In genomic region chr19:4828444-4829114, GRCm38 (mm10) we compare ENCODE assay signal across 15 mouse cellular contexts. TPM values are rescaled to one million over a fixed set of nuclear protein-coding genes. Genes with fewer than 3 reads are reported as not detected.
DNase-seq lines count a peak whose midpoint lies in the region; ATAC-seq and TF ChIP-seq lines count a peak whose summit lies in the region.
"Had no signal": no experiment of that assay in that cellular context is flagged by ENCODE, and none has a peak within 500 bp of the region (broad histone marks: within the 10 kb centered on the region; RNA-seq: fewer than 3 reads in every experiment).

No protein-coding gene starts in this region.

- no peaks in the 10 kb centered on the region for H3K4me1 ChIP-seq in intestine, embryonic 14.5 days (replicated peaks; ENCODE audit: control insufficient read depth, insufficient read depth, low read length)
- H3K4me1 ChIP-seq in small intestine, adult 2 months (ENCODE audit: control insufficient read depth, insufficient read depth, insufficient read length, low read length), result peaks cover 7% of the 10 kb centered on the region
- peaks cover 9% of the 10 kb centered on the region; the same call in 1 of the 2 replicates for H3K4me1 ChIP-seq in limb, embryonic 10.5 days
- peaks cover 7% of the 10 kb centered on the region for H3K4me1 ChIP-seq in midbrain, embryonic 13.5 days (replicated peaks)
- H3K4me1 ChIP-seq: limb, embryonic 13.5 days had no signal

- H3K27me3 ChIP-seq in intestine, embryonic 14.5 days (replicated peaks; ENCODE audit: control insufficient read depth, insufficient read depth, low read length), result no peaks in the 10 kb centered on the region
- no peaks in the 10 kb centered on the region for H3K27me3 ChIP-seq in small intestine, adult 2 months (ENCODE audit: control insufficient read depth, insufficient read depth, low read length)
- H3K27me3 ChIP-seq in limb, embryonic 10.5 days (ENCODE audit: low read depth, poor library complexity, severe bottlenecking), result no peaks in the 10 kb centered on the region
- H3K27me3 ChIP-seq in midbrain, embryonic 13.5 days, result no peaks in the 10 kb centered on the region
- H3K27me3 ChIP-seq: limb, embryonic 13.5 days; neural tube, embryonic 13.5 days; Patski had no signal

- TF ChIP-seq POLR2A in small intestine, adult 2 months (IDR thresholded peaks at IDR 0.05; ENCODE audit: low read depth, low read length), result no peak

- 54% methylated on average over 16 of the region's 16 CpGs for WGBS in intestine, embryonic 14.5 days
- 31% methylated on average over 16 of the region's 16 CpGs for WGBS in small intestine, adult 2 months
- WGBS in limb, embryonic 10.5 days, result 51% methylated on average over 16 of the region's 16 CpGs
- WGBS in midbrain, embryonic 13.5 days, result 69% methylated on average over 16 of the region's 16 CpGs

- DNase-seq in gastrocnemius, adult 2 months, result no peak
- no peak for DNase-seq in gastrocnemius, adult 18-20 months (ENCODE audit: low spot score)
- no peak for DNase-seq in intestine, embryonic 14.5 days (ENCODE audit: low spot score)
- peak; percentile 57 for DNase-seq in kidney, postnatal 10 days
- DNase-seq in limb, embryonic 10.5 days (ENCODE audit: low spot score), result no peak
- DNase-seq in adrenal gland, postnatal 36 days, result no peak
- DNase-seq: thymus, adult 18-20 months had no signal

- H3K9ac ChIP-seq in intestine, embryonic 14.5 days (ENCODE audit: low read length), result no peak overlapping the region
- no peak overlapping the region for H3K9ac ChIP-seq in midbrain, embryonic 13.5 days (replicated peaks)
- H3K9ac ChIP-seq: hindbrain, embryonic 14.5 days; limb, embryonic 13.5 days; neural tube, embryonic 13.5 days had no signal

- TF ChIP-seq CTCF in gastrocnemius, adult 2 months (IDR thresholded peaks at IDR 0.05), result no peak
- no peak for TF ChIP-seq CTCF in small intestine, adult 2 months (IDR thresholded peaks at IDR 0.05; ENCODE audit: extremely low read depth, insufficient read length, insufficient replicate concordance, low read depth, low read length)

- H3K36me3 ChIP-seq in intestine, embryonic 14.5 days (ENCODE audit: control insufficient read depth, insufficient read depth, low read length), result peaks cover 28% of the 10 kb centered on the region
- H3K36me3 ChIP-seq in small intestine, adult 2 months (ENCODE audit: control insufficient read depth, insufficient read depth, low read length), result peaks cover 30% of the 10 kb centered on the region
- peaks cover 57% of the 10 kb centered on the region for H3K36me3 ChIP-seq in limb, embryonic 10.5 days
- peaks cover 32% of the 10 kb centered on the region for H3K36me3 ChIP-seq in midbrain, embryonic 13.5 days

- ATAC-seq in intestine, embryonic 14.5 days (replicated peaks; ENCODE audit: low FRiP score, low TSS enrichment, low read depth), result peak; percentile 79
- no peak for ATAC-seq in midbrain, embryonic 13.5 days
- ATAC-seq: Patski had no signal

- H3K4me3 ChIP-seq in gastrocnemius, adult 2 months, result peak overlapping the region; percentile 19
- H3K4me3 ChIP-seq in intestine, embryonic 14.5 days (ENCODE audit: low read depth, low read length), result no peak overlapping the region
- H3K4me3 ChIP-seq in small intestine, adult 2 months (ENCODE audit: low read depth, low read length), result no peak overlapping the region
- H3K4me3 ChIP-seq in limb, embryonic 10.5 days, result no peak overlapping the region
- H3K4me3 ChIP-seq in midbrain, embryonic 13.5 days (replicated peaks), result no peak overlapping the region
- H3K4me3 ChIP-seq: limb, embryonic 13.5 days; midbrain, embryonic 10.5 days; neural tube, embryonic 13.5 days had no signal

- H3K9me3 ChIP-seq in intestine, embryonic 14.5 days (ENCODE audit: control insufficient read depth, low read length), result no peaks in the 10 kb centered on the region
- no peaks in the 10 kb centered on the region for H3K9me3 ChIP-seq in limb, embryonic 10.5 days (replicated peaks)
- no peaks in the 10 kb centered on the region for H3K9me3 ChIP-seq in midbrain, embryonic 13.5 days
- H3K9me3 ChIP-seq: limb, embryonic 13.5 days; midbrain, embryonic 10.5 days; neural tube, embryonic 13.5 days had no signal

- no peak overlapping the region for H3K4me2 ChIP-seq in intestine, embryonic 14.5 days (ENCODE audit: low read length)
- H3K4me2 ChIP-seq in midbrain, embryonic 13.5 days (replicated peaks), result no peak overlapping the region
- H3K4me2 ChIP-seq: heart, embryonic 11.5 days; hindbrain, embryonic 14.5 days; limb, embryonic 13.5 days; neural tube, embryonic 13.5 days had no signal

- peak overlapping the region; percentile 73 for H3K27ac ChIP-seq in gastrocnemius, adult 2 months
- no peak overlapping the region for H3K27ac ChIP-seq in intestine, embryonic 14.5 days (ENCODE audit: low read depth)
- peak overlapping the region; percentile 57 for H3K27ac ChIP-seq in small intestine, adult 2 months (ENCODE audit: insufficient read depth, low read depth, low read length)
- H3K27ac ChIP-seq in limb, embryonic 10.5 days, result no peak overlapping the region; the same call in 1 of the 2 replicates
- H3K27ac ChIP-seq in midbrain, embryonic 13.5 days, result no peak overlapping the region
- H3K27ac ChIP-seq: hindbrain, embryonic 14.5 days; limb, embryonic 13.5 days; midbrain, embryonic 10.5 days; neural tube, embryonic 13.5 days had no signal

- intact Hi-C loops in gastrocnemius, adult 2 months (cut with DNase I), result no loop called here

RNA-seq across cellular contexts. Expression of gene Ccs, which starts 10.6 kb away (rescaled TPM):
- total RNA-seq in gastrocnemius, adult 2 months (2021), result 10 to 100 TPM; 17.4 to 24.8 TPM
- total RNA-seq in gastrocnemius, adult 18-20 months (2021), result 10 to 100 TPM; 20.0 to 24.1 TPM
- polyA plus RNA-seq in intestine, embryonic 14.5 days (2014; fragmentation: Nextera tagmentation; extraction: Ambion mirVana), result 48.8 and 49.3 TPM in 2 replicates
- polyA plus RNA-seq in small intestine, adult 2 months (2012; rRNA removed), result 24.8 and 41.9 TPM in 2 replicates
- 48.9 and 55.3 TPM in 2 replicates for polyA plus RNA-seq in limb, embryonic 10.5 days (2016; fragmentation: Nextera tagmentation; extraction: Ambion mirVana)
- 37.9 and 40.2 TPM in 2 replicates for polyA plus RNA-seq in midbrain, embryonic 13.5 days (2015; fragmentation: Nextera tagmentation; extraction: Ambion mirVana)
- 100 to 1,000 TPM; 112 to 121 TPM for total RNA-seq in adrenal gland, postnatal 36 days (2021)

RNA-seq across cellular contexts. Expression of gene Ccdc87, which starts 10.6 kb away (rescaled TPM):
- not detected for total RNA-seq in gastrocnemius, adult 2 months (2021)
- total RNA-seq in gastrocnemius, adult 18-20 months (2021), result not detected
- polyA plus RNA-seq in intestine, embryonic 14.5 days (2014; fragmentation: Nextera tagmentation; extraction: Ambion mirVana), result 0.17 TPM in 1 of 2 replicates, not detected in the other
- 0.09 and 0.11 TPM in 2 replicates for polyA plus RNA-seq in small intestine, adult 2 months (2012; rRNA removed)
- polyA plus RNA-seq in limb, embryonic 10.5 days (2016; fragmentation: Nextera tagmentation; extraction: Ambion mirVana), result not detected in 2 replicates
- 0.30 and 0.36 TPM in 2 replicates for polyA plus RNA-seq in midbrain, embryonic 13.5 days (2015; fragmentation: Nextera tagmentation; extraction: Ambion mirVana)
- under 1 TPM in 1 of 2 experiments, not detected in 1; 0.20 TPM for total RNA-seq in adrenal gland, postnatal 36 days (2021)
- polyA plus RNA-seq: heart, embryonic 11.5 days; limb, embryonic 13.5 days had no signal

RNA-seq across cellular contexts. Expression of gene Rbm14, which starts 17.1 kb away (rescaled TPM):
- total RNA-seq in gastrocnemius, adult 2 months (2021), result 10 to 100 TPM; 10.4 to 13.6 TPM
- total RNA-seq in gastrocnemius, adult 18-20 months (2021), result 10 to 100 TPM in 1 of 2 experiments, 1 to 10 TPM in 1; 8.0 to 10.5 TPM
- 77.1 and 82.3 TPM in 2 replicates for polyA plus RNA-seq in intestine, embryonic 14.5 days (2014; fragmentation: Nextera tagmentation; extraction: Ambion mirVana)
- 38.2 and 65.3 TPM in 2 replicates for polyA plus RNA-seq in small intestine, adult 2 months (2012; rRNA removed)
- polyA plus RNA-seq in limb, embryonic 10.5 days (2016; fragmentation: Nextera tagmentation; extraction: Ambion mirVana), result 134 TPM in 2 replicates
- 74.8 and 82.3 TPM in 2 replicates for polyA plus RNA-seq in midbrain, embryonic 13.5 days (2015; fragmentation: Nextera tagmentation; extraction: Ambion mirVana)
- total RNA-seq in adrenal gland, postnatal 36 days (2021), result 10 to 100 TPM; 48.7 to 60.3 TPM

RNA-seq across cellular contexts. Expression of gene Gm21992, which starts 17.2 kb away (rescaled TPM):
- total RNA-seq in gastrocnemius, adult 2 months (2021), result 10 to 100 TPM; 11.3 to 14.0 TPM
- total RNA-seq in gastrocnemius, adult 18-20 months (2021), result 10 to 100 TPM in 1 of 2 experiments, 1 to 10 TPM in 1; 6.8 to 12.7 TPM
- polyA plus RNA-seq in intestine, embryonic 14.5 days (2014; fragmentation: Nextera tagmentation; extraction: Ambion mirVana), result 25.7 and 29.0 TPM in 2 replicates
- polyA plus RNA-seq in small intestine, adult 2 months (2012; rRNA removed), result 10.0 and 19.1 TPM in 2 replicates
- polyA plus RNA-seq in limb, embryonic 10.5 days (2016; fragmentation: Nextera tagmentation; extraction: Ambion mirVana), result 32.7 and 33.8 TPM in 2 replicates
- 30.9 and 33.4 TPM in 2 replicates for polyA plus RNA-seq in midbrain, embryonic 13.5 days (2015; fragmentation: Nextera tagmentation; extraction: Ambion mirVana)
- total RNA-seq in adrenal gland, postnatal 36 days (2021), result 10 to 100 TPM; 24.5 to 25.1 TPM

RNA-seq across cellular contexts. Expression of gene Ctsf, which starts 26.4 kb away (rescaled TPM):
- 10 to 100 TPM; 24.8 to 41.9 TPM for total RNA-seq in gastrocnemius, adult 2 months (2021)
- total RNA-seq in gastrocnemius, adult 18-20 months (2021), result 10 to 100 TPM; 26.6 to 30.1 TPM
- polyA plus RNA-seq in intestine, embryonic 14.5 days (2014; fragmentation: Nextera tagmentation; extraction: Ambion mirVana), result 24.0 and 24.9 TPM in 2 replicates
- polyA plus RNA-seq in small intestine, adult 2 months (2012; rRNA removed), result 18.4 and 28.4 TPM in 2 replicates
- polyA plus RNA-seq in limb, embryonic 10.5 days (2016; fragmentation: Nextera tagmentation; extraction: Ambion mirVana), result 13.3 and 18.5 TPM in 2 replicates
- polyA plus RNA-seq in midbrain, embryonic 13.5 days (2015; fragmentation: Nextera tagmentation; extraction: Ambion mirVana), result 59.0 and 67.5 TPM in 2 replicates
- total RNA-seq in adrenal gland, postnatal 36 days (2021), result 100 to 1,000 TPM; 332 to 462 TPM

Comparison
In these comparisons a context has a peak if more than half of its experiments do, and no peak if none do; other contexts are left out.
1. H3K27ac ChIP-seq: peak in gastrocnemius, adult 2 months (single experiment) and small intestine, adult 2 months (single experiment); none in intestine, embryonic 14.5 days (single experiment), limb, embryonic 10.5 days (single experiment) and midbrain, embryonic 13.5 days (single experiment).